Mouse (Mus musculus): ENCODE measurements around the gene Stxbp1.
"Not testable (repeated sequence)": the region's sequence is repeated elsewhere in the genome, so short reads cannot be mapped to it uniquely, and the experiment has no call there.

Stxbp1 gene

GRCm38 (mm10) chr2:32870275-32871100 lies 23.4 kb upstream of the Stxbp1 start:
- no peak for DNase-seq

GRCm38 (mm10) chr2:32869721-32870274 lies 22.8 kb upstream of the Stxbp1 start:
- no peak for DNase-seq

- no peak for DNase-seq
These were observed 20.3 kb upstream of the Stxbp1 start for GRCm38 (mm10) chr2:32867354-32867753.

- no peak for DNase-seq
These were observed 17.7 kb upstream of the Stxbp1 start for GRCm38 (mm10) chr2:32864755-32865154.

- no peak for DNase-seq
These were observed 16.3 kb upstream of the Stxbp1 start for GRCm38 (mm10) chr2:32863317-32863716.

- DNase-seq = no peak
These were observed 13.8 kb upstream of the Stxbp1 start for GRCm38 (mm10) chr2:32860799-32861198.

- DNase-seq = no peak
These were observed 12.6 kb upstream of the Stxbp1 start for GRCm38 (mm10) chr2:32859622-32860012.

DNA sequence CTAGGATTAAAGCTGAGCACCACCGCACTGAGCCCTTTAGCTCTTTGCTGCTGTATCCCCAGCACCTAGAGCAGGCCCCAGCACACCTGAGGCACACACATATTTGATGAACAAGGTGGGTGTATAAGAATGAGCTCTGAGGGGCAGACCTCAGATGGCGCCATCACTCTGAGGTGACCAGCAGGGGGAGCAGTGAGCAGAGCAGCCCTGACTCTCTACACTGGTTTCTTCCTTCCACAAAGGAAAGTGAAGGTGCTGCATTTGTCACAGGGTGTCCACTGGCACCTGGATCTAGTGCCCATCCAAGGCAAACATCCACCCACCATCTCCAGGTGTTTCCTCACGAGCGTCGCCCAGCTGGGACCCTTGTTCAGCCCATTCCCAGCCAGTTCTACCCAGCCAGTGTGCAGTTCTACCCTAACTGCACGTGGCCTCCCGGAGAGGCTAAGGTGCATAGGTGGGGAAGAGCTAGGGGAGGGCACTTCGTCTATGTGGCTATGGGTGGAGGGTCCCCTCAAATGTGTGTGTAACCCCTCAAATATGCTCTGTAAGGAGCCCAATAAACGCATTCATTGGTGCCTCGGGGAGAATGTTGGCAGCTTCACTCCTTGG lies 12.1 kb upstream of the Stxbp1 start:
- peak; percentile 55 for DNase-seq

- DNase-seq = peak; percentile 74
These were observed 10.5 kb upstream of the Stxbp1 start for GRCm38 (mm10) chr2:32857584-32857983.

GRCm38 (mm10) chr2:32855790-32856465 lies 8.9 kb upstream of the Stxbp1 start:
- DNase-seq = no peak

- DNase-seq = no peak
These were observed 8.2 kb upstream of the Stxbp1 start for GRCm38 (mm10) chr2:32855046-32855785.

GRCm38 (mm10) chr2:32854206-32854605 lies 7.2 kb upstream of the Stxbp1 start:
- peak; percentile 91 for DNase-seq

- DNase-seq = not testable (repeated sequence)
These were observed 6.7 kb upstream of the Stxbp1 start for GRCm38 (mm10) chr2:32853716-32854115.

GRCm38 (mm10) chr2:32852156-32852555 lies 5.1 kb upstream of the Stxbp1 start:
- DNase-seq = peak; percentile 88

GRCm38 (mm10) chr2:32847468-32847821 lies 400 bp upstream of the Stxbp1 start:
- DNase-seq = no peak

DNA sequence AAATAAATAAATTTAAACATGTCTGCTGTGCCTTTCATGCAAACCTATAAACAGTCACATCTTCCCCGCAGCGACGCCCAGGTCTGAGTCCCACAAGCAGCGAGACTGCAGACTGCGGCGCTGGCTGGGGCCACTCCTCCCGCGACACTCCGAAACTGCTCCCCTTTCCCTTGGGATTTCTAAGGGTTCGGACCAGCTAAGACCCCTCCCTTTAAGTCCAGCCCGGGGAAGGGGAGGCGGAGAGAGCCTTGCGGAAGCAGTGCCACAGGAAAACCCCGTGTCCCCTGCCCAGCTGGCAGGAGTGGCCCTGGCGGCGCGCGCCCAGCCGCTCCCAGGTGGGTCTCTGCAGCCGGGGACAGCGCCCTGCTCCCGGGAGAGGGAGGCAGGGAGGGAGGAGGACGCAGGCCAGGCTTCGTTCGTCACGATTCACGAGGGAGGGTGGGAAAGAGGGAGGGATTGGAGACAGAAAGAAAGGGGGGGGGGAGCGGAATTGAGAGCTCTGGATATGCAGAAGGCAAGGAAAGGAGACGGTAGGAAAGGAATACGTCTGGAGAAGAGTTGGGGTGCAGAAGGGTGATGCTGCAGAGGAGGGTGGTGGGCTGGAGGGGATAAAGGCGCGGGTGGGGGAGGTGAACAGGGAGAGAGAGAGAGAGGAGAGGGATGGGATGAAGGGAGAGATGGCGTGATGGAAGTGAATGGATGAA lies 792 bp downstream of the Stxbp1 start:
- peak; percentile 75 for DNase-seq

DNA sequence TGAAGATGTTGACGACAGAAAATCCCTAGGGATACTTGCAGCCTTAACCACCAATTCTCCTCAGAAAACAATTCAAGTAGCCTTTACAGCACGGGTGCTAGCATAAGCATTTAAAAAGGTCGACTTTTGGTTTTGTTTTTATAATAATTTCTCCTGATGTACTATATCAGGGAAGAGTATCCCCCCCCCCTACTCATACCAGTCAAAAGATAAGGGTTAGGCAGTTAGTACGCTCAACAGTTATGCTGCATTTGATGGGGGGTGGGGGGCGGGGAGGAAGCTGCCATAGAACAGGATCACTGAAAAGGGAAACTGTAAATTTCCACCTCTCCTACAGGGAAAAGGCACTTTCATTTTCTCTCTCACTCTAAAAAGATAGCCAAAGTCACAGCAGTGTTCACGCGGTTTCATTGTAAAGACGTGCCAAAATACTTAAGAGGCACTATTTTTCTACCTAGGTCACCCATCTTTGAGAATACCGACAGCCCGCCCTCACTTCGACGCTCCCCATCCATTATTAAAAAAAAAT lies 1.4 kb downstream of the Stxbp1 start:
- no peak for DNase-seq

GRCm38 (mm10) chr2:32842558-32842957 lies 4.5 kb downstream of the Stxbp1 start:
- no peak for DNase-seq

- DNase-seq = no peak
These were observed 5.9 kb downstream of the Stxbp1 start for GRCm38 (mm10) chr2:32841099-32841498.

- DNase-seq = no peak
These were observed 7.8 kb downstream of the Stxbp1 start for GRCm38 (mm10) chr2:32839261-32839660.

DNA sequence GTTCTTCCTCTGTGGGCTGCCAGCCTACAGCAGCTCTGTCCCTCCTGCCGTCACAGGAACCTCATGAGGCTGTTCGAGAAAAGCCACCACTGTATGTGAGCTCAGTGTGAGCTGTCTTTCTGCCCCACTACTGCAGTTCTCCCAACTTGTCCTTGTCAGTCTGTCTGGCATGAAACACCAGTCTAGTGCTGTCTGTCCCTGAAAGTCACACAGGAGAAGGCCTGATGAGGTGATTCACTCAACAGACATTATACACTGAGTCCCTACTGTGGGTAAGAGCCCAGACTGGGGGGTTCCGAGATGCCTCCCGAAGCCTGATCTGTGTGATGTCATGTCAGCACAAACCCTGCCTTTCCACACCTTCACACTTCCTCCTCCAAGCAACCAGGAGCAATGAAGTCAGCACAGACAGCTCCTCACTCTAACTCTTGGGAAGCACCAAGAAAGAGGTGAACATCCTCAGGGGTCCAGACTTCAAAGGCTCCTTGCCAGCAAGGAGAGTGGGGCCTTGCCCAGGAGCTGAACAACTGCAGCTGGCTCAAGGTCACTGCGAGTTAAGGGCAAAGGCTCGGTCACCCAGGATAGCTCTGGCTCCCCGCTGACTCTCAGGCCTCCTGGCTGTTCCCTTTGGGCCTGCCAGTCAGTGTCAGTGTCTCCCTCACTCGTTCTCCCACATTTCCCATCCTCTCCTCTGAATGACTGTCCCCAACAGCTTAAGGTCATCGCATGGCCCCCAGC lies 8.7 kb downstream of the Stxbp1 start:
- DNase-seq = no peak
